Mouse (Mus musculus): ENCODE measurements at regions not wholly inside any gene's neighbourhood (a gene's known extent, or its start where the extent isn't known, plus 50 kb on each side); places are given as distances from the start of the nearest gene placed in this dataset.

- whole genome bisulfite sequencing, result 83% methylated on average over 3 of the region's 3 CpGs
- H3K4me3 ChIP-seq (ENCODE audit: low read length), result no peak overlapping the region
- no peaks in the 10 kb centered on the region for H3K4me1 ChIP-seq (ENCODE audit: control insufficient read depth, insufficient read depth, low read length)
These were observed 1843.9 kb upstream of the Lrrc6 start for GRCm38 (mm10) chr15:68344652-68345051.

GRCm38 (mm10) chr15:68342542-68342941 is 1841.8 kb upstream of the Lrrc6 start:
- no peak overlapping the region for H3K4me2 ChIP-seq (ENCODE audit: low read depth, low read length)
- H3K27ac ChIP-seq (ENCODE audit: low read length), result no peak overlapping the region
- 0 out of 2 replicates have a peak, but pooled peaks cover 3% of the 10 kb centered on the region for H3K36me3 ChIP-seq (ENCODE audit: control insufficient read depth, insufficient read depth, low read length)
- H3K9ac ChIP-seq (ENCODE audit: low read depth, low read length), result no peak overlapping the region
- H3K9me3 ChIP-seq (ENCODE audit: control insufficient read depth, low read length), result no peaks in the 10 kb centered on the region
- no peaks in the 10 kb centered on the region for H3K4me1 ChIP-seq (ENCODE audit: control insufficient read depth, insufficient read depth, low read length)
- 78% methylated on average over 1 of the region's 1 CpGs for WGBS
- no peak overlapping the region for H3K4me3 ChIP-seq (ENCODE audit: low read length)
- no peaks in the 10 kb centered on the region for H3K27me3 ChIP-seq (replicated peaks; ENCODE audit: control insufficient read depth, insufficient read depth, low read length)
- ATAC-seq, result no peak

More at GRCm38 (mm10) chr15:68344652-68345051, 1843.9 kb upstream of the Lrrc6 start:
- no peak for ATAC-seq
- H3K9ac ChIP-seq (ENCODE audit: low read depth, low read length), result no peak overlapping the region
- no peaks in the 10 kb centered on the region for H3K9me3 ChIP-seq (ENCODE audit: control insufficient read depth, low read length)
- no peaks in the 10 kb centered on the region for H3K27me3 ChIP-seq (replicated peaks; ENCODE audit: control insufficient read depth, insufficient read depth, low read length)
- 0 out of 2 replicates have a peak, but pooled peaks cover 3% of the 10 kb centered on the region for H3K36me3 ChIP-seq (ENCODE audit: control insufficient read depth, insufficient read depth, low read length)
- H3K27ac ChIP-seq (ENCODE audit: low read length), result no peak overlapping the region
- H3K4me2 ChIP-seq (ENCODE audit: low read depth, low read length), result no peak overlapping the region

DNA sequence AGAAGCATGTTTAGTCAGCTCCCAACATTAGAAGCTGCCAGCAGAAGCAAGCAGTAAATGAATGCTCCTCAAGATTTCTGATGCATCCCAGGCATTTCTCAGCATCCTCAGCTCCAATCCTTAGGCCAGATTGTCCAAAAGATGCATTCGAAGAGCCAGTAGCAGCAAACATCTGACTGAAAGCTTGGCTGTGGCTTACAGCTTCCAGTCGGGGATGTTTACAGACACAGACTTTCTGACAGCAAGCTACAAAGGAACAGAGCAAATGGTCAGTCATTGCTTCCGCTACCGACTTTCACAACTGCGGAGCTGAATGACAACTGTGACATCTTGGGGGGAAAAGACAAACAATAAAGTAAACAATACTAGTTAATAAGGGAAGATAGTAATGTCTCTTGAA is 1840.3 kb upstream of the Lrrc6 start:
- H3K27me3 ChIP-seq (replicated peaks; ENCODE audit: control insufficient read depth, insufficient read depth, low read length), result no peaks in the 10 kb centered on the region
- 51% methylated on average over 5 of the region's 5 CpGs for WGBS
- no peaks in the 10 kb centered on the region for H3K9me3 ChIP-seq (ENCODE audit: control insufficient read depth, low read length)
- no peak overlapping the region for H3K4me2 ChIP-seq (ENCODE audit: low read depth, low read length)
- H3K9ac ChIP-seq (ENCODE audit: low read depth, low read length), result no peak overlapping the region
- H3K36me3 ChIP-seq (ENCODE audit: control insufficient read depth, insufficient read depth, low read length), result 0 out of 2 replicates have a peak, but pooled peaks cover 3% of the 10 kb centered on the region
- no peak overlapping the region for H3K27ac ChIP-seq (ENCODE audit: low read length)
- H3K4me3 ChIP-seq (ENCODE audit: low read length), result no peak overlapping the region
- ATAC-seq, result no peak
- no peaks in the 10 kb centered on the region for H3K4me1 ChIP-seq (ENCODE audit: control insufficient read depth, insufficient read depth, low read length)

- peak; percentile 55; the same call in 1 of the 2 replicates for ATAC-seq
- Histone ChIP-seq H3K9me3 (ENCODE audit: control insufficient read depth, low read length) (no peaks in the 10 kb centered on the region), H3K4me1 (ENCODE audit: control insufficient read depth, insufficient read depth, low read length) (no peaks in the 10 kb centered on the region), H3K27me3 (replicated peaks; ENCODE audit: control insufficient read depth, insufficient read depth, low read length) (no peaks in the 10 kb centered on the region), H3K9ac (ENCODE audit: low read depth, low read length) (no peak overlapping the region), H3K27ac (ENCODE audit: low read length) (no peak overlapping the region), H3K4me2 (ENCODE audit: low read depth, low read length) (no peak overlapping the region), H3K36me3 (ENCODE audit: control insufficient read depth, insufficient read depth, low read length) (0 out of 2 replicates have a peak, but pooled peaks cover 3% of the 10 kb centered on the region), H3K4me3 (ENCODE audit: low read length) (no peak overlapping the region)
- 64% methylated on average over 2 of the region's 2 CpGs for WGBS
These were observed 1836.6 kb upstream of the Lrrc6 start for GRCm38 (mm10) chr15:68337264-68337663.

DNA sequence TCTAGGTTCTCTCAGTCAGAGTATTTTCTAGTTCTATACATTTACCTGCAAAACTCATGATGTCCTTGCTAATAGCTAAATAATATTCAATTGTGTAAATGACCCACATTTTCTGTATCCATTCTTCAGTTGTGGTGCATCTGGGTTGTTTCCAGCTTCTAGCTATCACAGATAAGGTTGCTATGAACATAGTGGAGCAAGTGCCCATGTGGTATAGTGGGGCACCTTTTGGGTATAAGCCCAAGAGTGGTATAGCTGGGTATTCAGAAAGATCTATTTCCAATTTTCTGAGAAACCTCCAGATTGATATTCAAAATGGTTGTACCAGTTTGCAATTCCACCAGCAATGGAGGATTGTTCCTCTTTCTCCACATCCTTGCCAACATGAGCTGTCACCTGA is 1835.1 kb upstream of the Lrrc6 start:
- H3K27ac ChIP-seq (ENCODE audit: low read length), result no peak overlapping the region
- H3K4me3 ChIP-seq (ENCODE audit: low read length), result no peak overlapping the region
- no peak overlapping the region for H3K9ac ChIP-seq (ENCODE audit: low read depth, low read length)
- ATAC-seq, result no peak
- H3K36me3 ChIP-seq (ENCODE audit: control insufficient read depth, insufficient read depth, low read length), result 0 out of 2 replicates have a peak, but pooled peaks cover under 1% of the 10 kb centered on the region
- H3K4me2 ChIP-seq (ENCODE audit: low read depth, low read length), result no peak overlapping the region
- H3K27me3 ChIP-seq (replicated peaks; ENCODE audit: control insufficient read depth, insufficient read depth, low read length), result no peaks in the 10 kb centered on the region
- H3K9me3 ChIP-seq (ENCODE audit: control insufficient read depth, low read length), result no peaks in the 10 kb centered on the region
- H3K4me1 ChIP-seq (ENCODE audit: control insufficient read depth, insufficient read depth, low read length), result no peaks in the 10 kb centered on the region

GRCm38 (mm10) chr15:68316116-68316515 is 1815.4 kb upstream of the Lrrc6 start:
- Histone ChIP-seq H3K4me3 (ENCODE audit: low read length) (no peak overlapping the region), H3K9ac (ENCODE audit: low read depth, low read length) (no peak overlapping the region), H3K4me1 (ENCODE audit: control insufficient read depth, insufficient read depth, low read length) (no peaks in the 10 kb centered on the region), H3K36me3 (ENCODE audit: control insufficient read depth, insufficient read depth, low read length) (no peaks in the 10 kb centered on the region), H3K4me2 (ENCODE audit: low read depth, low read length) (no peak overlapping the region), H3K27me3 (replicated peaks; ENCODE audit: control insufficient read depth, insufficient read depth, low read length) (no peaks in the 10 kb centered on the region), H3K27ac (ENCODE audit: low read length) (no peak overlapping the region), H3K9me3 (ENCODE audit: control insufficient read depth, low read length) (no peaks in the 10 kb centered on the region)
- WGBS, result 88% methylated on average over 1 of the region's 1 CpGs
- ATAC-seq, result no peak

MicroRNAs in the stretch of these regions (microRNA counts, 519-probe panel; counts per million panel counts)
- microRNA mmu-miR-30b (3,260 counts per million, percentile 83 among the panel's probes with 10 or more counts), microRNA mmu-miR-30d (2,939 counts per million, percentile 73 among the panel's probes with 10 or more counts)

Small RNA genes lying in the stretch of these regions (microRNA-seq; reads per million reads assigned to microRNA genes)
- 153 reads per million, percentile 53 among the genes with 10 or more reads in this experiment for gene Mir30b
- gene Mir30d, result 5,857 reads per million, percentile 90 among the genes with 10 or more reads in this experiment
